Mouse (Mus musculus): Measurements from ENCODE around the gene Sfrp5. TPM values are rescaled to one million over a fixed set of nuclear protein-coding genes. Genes with fewer than 3 reads are reported as not detected.
A peak's percentile ranks its signal among the peaks of the same experiment; 100 is the strongest.

Gene Sfrp5
- polyA plus RNA-seq, 2 experiments, result 5.4 to 7.2 TPM

GRCm38 (mm10) chr19:42211936-42212335 is 9.9 kb upstream of the Sfrp5 start:
- Histone ChIP-seq H3K27me3 (ENCODE audit: control insufficient read depth, insufficient read depth, low read length) (no peaks in the 10 kb centered on the region), H3K36me3 (ENCODE audit: control insufficient read depth, insufficient read depth, low read length) (no peaks in the 10 kb centered on the region), H3K9ac (ENCODE audit: low read depth, low read length, severe bottlenecking) (no peak overlapping the region), H3K9me3 (ENCODE audit: control insufficient read depth, low read length) (no peaks in the 10 kb centered on the region), H3K4me1 (ENCODE audit: control insufficient read depth, insufficient read depth, low read length) (no peaks in the 10 kb centered on the region), H3K4me2 (replicated peaks; ENCODE audit: low read depth, low read length, severe bottlenecking) (no peak overlapping the region), H3K27ac (replicated peaks; ENCODE audit: low read depth, low read length) (no peak overlapping the region), H3K4me3 (replicated peaks; ENCODE audit: low read length) (no peak overlapping the region)
- ATAC-seq (ENCODE audit: low FRiP score, low read depth) (no peak), DNase-seq (ENCODE audit: low spot score) (no peak)
- TF ChIP-seq POLR2A (IDR thresholded peaks at IDR 0.05; ENCODE audit: borderline replicate concordance, extremely low read depth, insufficient read depth, insufficient read length), result no peak
- WGBS, result 36% methylated on average over 8 of the region's 8 CpGs

GRCm38 (mm10) chr19:42209976-42210375 is 7.9 kb upstream of the Sfrp5 start:
- Histone ChIP-seq H3K27me3 (ENCODE audit: control insufficient read depth, insufficient read depth, low read length) (no peaks in the 10 kb centered on the region), H3K36me3 (ENCODE audit: control insufficient read depth, insufficient read depth, low read length) (no peaks in the 10 kb centered on the region), H3K4me3 (replicated peaks; ENCODE audit: low read length) (no peak overlapping the region), H3K9ac (ENCODE audit: low read depth, low read length, severe bottlenecking) (no peak overlapping the region), H3K27ac (replicated peaks; ENCODE audit: low read depth, low read length) (no peak overlapping the region), H3K4me2 (replicated peaks; ENCODE audit: low read depth, low read length, severe bottlenecking) (no peak overlapping the region), H3K4me1 (ENCODE audit: control insufficient read depth, insufficient read depth, low read length) (no peaks in the 10 kb centered on the region), H3K9me3 (ENCODE audit: control insufficient read depth, low read length) (no peaks in the 10 kb centered on the region)
- no peak for TF ChIP-seq POLR2A (IDR thresholded peaks at IDR 0.05; ENCODE audit: borderline replicate concordance, extremely low read depth, insufficient read depth, insufficient read length)
- DNase-seq (ENCODE audit: low spot score) (no peak), ATAC-seq (ENCODE audit: low FRiP score, low read depth) (no peak)
- 66% methylated on average over 6 of the region's 6 CpGs for WGBS

GRCm38 (mm10) chr19:42209485-42209884 is 7.4 kb upstream of the Sfrp5 start:
- no peaks in the 10 kb centered on the region for H3K9me3 ChIP-seq (ENCODE audit: control insufficient read depth, low read length)
- no peak overlapping the region for H3K4me2 ChIP-seq (replicated peaks; ENCODE audit: low read depth, low read length, severe bottlenecking)
- WGBS, result 54% methylated on average over 7 of the region's 7 CpGs
- H3K4me3 ChIP-seq (replicated peaks; ENCODE audit: low read length), result no peak overlapping the region
- DNase-seq (ENCODE audit: low spot score) (no peak), ATAC-seq (ENCODE audit: low FRiP score, low read depth) (no peak)
- H3K9ac ChIP-seq (ENCODE audit: low read depth, low read length, severe bottlenecking), result no peak overlapping the region
- H3K27me3 ChIP-seq (ENCODE audit: control insufficient read depth, insufficient read depth, low read length), result no peaks in the 10 kb centered on the region; the same call in 1 of the 2 replicates
- 0 out of 2 replicates have a peak, but pooled peaks cover 2% of the 10 kb centered on the region for H3K4me1 ChIP-seq (ENCODE audit: control insufficient read depth, insufficient read depth, low read length)
- TF ChIP-seq POLR2A (IDR thresholded peaks at IDR 0.05; ENCODE audit: borderline replicate concordance, extremely low read depth, insufficient read depth, insufficient read length), result no peak
- no peaks in the 10 kb centered on the region for H3K36me3 ChIP-seq (ENCODE audit: control insufficient read depth, insufficient read depth, low read length)
- H3K27ac ChIP-seq (replicated peaks; ENCODE audit: low read depth, low read length), result no peak overlapping the region

- Histone ChIP-seq H3K27me3 (ENCODE audit: control insufficient read depth, insufficient read depth, low read length) (peaks cover 35% of the 10 kb centered on the region), H3K36me3 (ENCODE audit: control insufficient read depth, insufficient read depth, low read length) (no peaks in the 10 kb centered on the region), H3K4me3 (replicated peaks; ENCODE audit: low read length) (no peak overlapping the region), H3K27ac (replicated peaks; ENCODE audit: low read depth, low read length) (no peak overlapping the region), H3K4me2 (replicated peaks; ENCODE audit: low read depth, low read length, severe bottlenecking) (no peak overlapping the region), H3K9ac (ENCODE audit: low read depth, low read length, severe bottlenecking) (no peak overlapping the region), H3K9me3 (ENCODE audit: control insufficient read depth, low read length) (no peaks in the 10 kb centered on the region), H3K4me1 (ENCODE audit: control insufficient read depth, insufficient read depth, low read length) (peaks cover 10% of the 10 kb centered on the region)
- WGBS, result 26% methylated on average over 8 of the region's 8 CpGs
- DNase-seq (ENCODE audit: low spot score), result peak; percentile 66
- no peak for ATAC-seq (ENCODE audit: low FRiP score, low read depth)
- no peak for TF ChIP-seq POLR2A (IDR thresholded peaks at IDR 0.05; ENCODE audit: borderline replicate concordance, extremely low read depth, insufficient read depth, insufficient read length)
Observed at GRCm38 (mm10) chr19:42205201-42205600, 3.1 kb upstream of the Sfrp5 start.

GRCm38 (mm10) chr19:42204306-42204705 is 2.3 kb upstream of the Sfrp5 start:
- no peak for TF ChIP-seq POLR2A (IDR thresholded peaks at IDR 0.05; ENCODE audit: borderline replicate concordance, extremely low read depth, insufficient read depth, insufficient read length)
- H3K27me3 ChIP-seq (ENCODE audit: control insufficient read depth, insufficient read depth, low read length), result peaks cover 42% of the 10 kb centered on the region
- H3K4me2 ChIP-seq (replicated peaks; ENCODE audit: low read depth, low read length, severe bottlenecking), result no peak overlapping the region
- no peaks in the 10 kb centered on the region for H3K36me3 ChIP-seq (ENCODE audit: control insufficient read depth, insufficient read depth, low read length)
- no peak overlapping the region for H3K27ac ChIP-seq (replicated peaks; ENCODE audit: low read depth, low read length)
- WGBS, result 76% methylated on average over 4 of the region's 4 CpGs
- H3K4me1 ChIP-seq (ENCODE audit: control insufficient read depth, insufficient read depth, low read length), result peaks cover 10% of the 10 kb centered on the region
- H3K9ac ChIP-seq (ENCODE audit: low read depth, low read length, severe bottlenecking), result no peak overlapping the region
- no peak for DNase-seq (ENCODE audit: low spot score)
- no peak overlapping the region for H3K4me3 ChIP-seq (replicated peaks; ENCODE audit: low read length)
- ATAC-seq (ENCODE audit: low FRiP score, low read depth), result no peak
- no peaks in the 10 kb centered on the region for H3K9me3 ChIP-seq (ENCODE audit: control insufficient read depth, low read length)

- Histone ChIP-seq H3K36me3 (ENCODE audit: control insufficient read depth, insufficient read depth, low read length) (no peaks in the 10 kb centered on the region), H3K27me3 (ENCODE audit: control insufficient read depth, insufficient read depth, low read length) (peaks cover 56% of the 10 kb centered on the region), H3K4me3 (replicated peaks; ENCODE audit: low read length) (no peak overlapping the region), H3K9ac (ENCODE audit: low read depth, low read length, severe bottlenecking) (no peak overlapping the region), H3K27ac (replicated peaks; ENCODE audit: low read depth, low read length) (no peak overlapping the region), H3K4me1 (ENCODE audit: control insufficient read depth, insufficient read depth, low read length) (peaks cover 10% of the 10 kb centered on the region), H3K9me3 (ENCODE audit: control insufficient read depth, low read length) (no peaks in the 10 kb centered on the region), H3K4me2 (replicated peaks; ENCODE audit: low read depth, low read length, severe bottlenecking) (no peak overlapping the region)
- WGBS, result 39% methylated on average over 8 of the region's 8 CpGs
- DNase-seq (ENCODE audit: low spot score) (no peak), ATAC-seq (ENCODE audit: low FRiP score, low read depth) (no peak)
- TF ChIP-seq POLR2A (IDR thresholded peaks at IDR 0.05; ENCODE audit: borderline replicate concordance, extremely low read depth, insufficient read depth, insufficient read length), result no peak
Observed at GRCm38 (mm10) chr19:42202467-42202866, 415 bp upstream of the Sfrp5 start.
